Mouse (Mus musculus) mesoderm, embryonic 11.5 days (tissue): ENCODE data around the gene Gm20696.

Experiments
- DNase-seq: peaks from one replicate; pipeline ENCODE4 v3.0.0-alpha.2; 2012; ENCODE audit warnings: low read depth, low spot score

Gm20696 gene

GRCm38 (mm10) chr6:99665457-99666317, 910 bp downstream of the Gm20696 start:
- no peak for DNase-seq

GRCm38 (mm10) chr6:99663232-99663631, 3.4 kb downstream of the Gm20696 start:
- no peak for DNase-seq

- no peak for DNase-seq
Observed at GRCm38 (mm10) chr6:99660443-99660842, 6.2 kb downstream of the Gm20696 start.

- no peak for DNase-seq
Observed at GRCm38 (mm10) chr6:99658586-99658985, 8.0 kb downstream of the Gm20696 start.

GRCm38 (mm10) chr6:99656088-99656487, 10.5 kb downstream of the Gm20696 start:
- DNase-seq = no peak

GRCm38 (mm10) chr6:99655488-99655887, 11.1 kb downstream of the Gm20696 start:
- DNase-seq = no peak

- no peak for DNase-seq
Observed at GRCm38 (mm10) chr6:99654343-99654742, 12.3 kb downstream of the Gm20696 start.

GRCm38 (mm10) chr6:99652341-99652740, 14.3 kb downstream of the Gm20696 start:
- DNase-seq = no peak

- DNase-seq = no peak
Observed at GRCm38 (mm10) chr6:99649307-99649706, 17.3 kb downstream of the Gm20696 start.

- DNase-seq = no peak
Observed at GRCm38 (mm10) chr6:99646344-99646743, 20.3 kb downstream of the Gm20696 start.

- DNase-seq = no peak
Observed at GRCm38 (mm10) chr6:99644876-99645275, 21.7 kb downstream of the Gm20696 start.

- DNase-seq = no peak
Observed at GRCm38 (mm10) chr6:99644386-99644785, 22.2 kb downstream of the Gm20696 start.

GRCm38 (mm10) chr6:99643439-99644199, 23.0 kb downstream of the Gm20696 start:
- DNase-seq = no peak

GRCm38 (mm10) chr6:99637456-99637855, 29.1 kb downstream of the Gm20696 start:
- no peak for DNase-seq

GRCm38 (mm10) chr6:99636801-99637200, 29.8 kb downstream of the Gm20696 start:
- no peak for DNase-seq

- DNase-seq = no peak
Observed at GRCm38 (mm10) chr6:99636121-99636520, 30.5 kb downstream of the Gm20696 start.

GRCm38 (mm10) chr6:99632121-99632980, 34.2 kb downstream of the Gm20696 start:
- no peak for DNase-seq

- no peak for DNase-seq
Observed at GRCm38 (mm10) chr6:99631637-99632036, 35.0 kb downstream of the Gm20696 start.

- DNase-seq = no peak
Observed at GRCm38 (mm10) chr6:99629726-99630458, 36.7 kb downstream of the Gm20696 start.

GRCm38 (mm10) chr6:99626347-99626746, 40.2 kb downstream of the Gm20696 start:
- DNase-seq = no peak

GRCm38 (mm10) chr6:99625803-99626202, 40.8 kb downstream of the Gm20696 start:
- DNase-seq = no peak
